Mouse (Mus musculus) liver, embryonic 14.5 days (tissue): ENCODE results near the gene Stil.

Source experiments
- CTCF ChIP-seq: IDR thresholded peaks from 2 replicates; pipeline ENCODE4 v1.5.1; 2016; ENCODE audit warnings: antibody characterized with exemption, low read depth, control low read depth
- EP300 ChIP-seq: IDR thresholded peaks from 2 replicates; pipeline ENCODE4 v1.6.1; 2016; ENCODE audit warnings: antibody characterized with exemption, low read depth

GRCm38 (mm10) chr4:115088611-115089338, 88.8 kb downstream of the Stil start, which contains the start of gene Pdzk1ip1:
- no peak for TF ChIP-seq CTCF
- TF ChIP-seq EP300 = no peak
